Mouse (Mus musculus) testis, postnatal 10 days (tissue): ENCODE data around the gene Adpgk.
A peak's percentile ranks its signal among the peaks of the same experiment; 100 is the strongest.
"Not testable (repeated sequence)": the region's sequence is repeated elsewhere in the genome, so short reads cannot be mapped to it uniquely, and the experiment has no call there.

Experiments
- DNase-seq: peaks from one replicate; pipeline ENCODE4 v3.0.0; 2021; ENCODE audit warnings: low spot score

Adpgk gene

DNA sequence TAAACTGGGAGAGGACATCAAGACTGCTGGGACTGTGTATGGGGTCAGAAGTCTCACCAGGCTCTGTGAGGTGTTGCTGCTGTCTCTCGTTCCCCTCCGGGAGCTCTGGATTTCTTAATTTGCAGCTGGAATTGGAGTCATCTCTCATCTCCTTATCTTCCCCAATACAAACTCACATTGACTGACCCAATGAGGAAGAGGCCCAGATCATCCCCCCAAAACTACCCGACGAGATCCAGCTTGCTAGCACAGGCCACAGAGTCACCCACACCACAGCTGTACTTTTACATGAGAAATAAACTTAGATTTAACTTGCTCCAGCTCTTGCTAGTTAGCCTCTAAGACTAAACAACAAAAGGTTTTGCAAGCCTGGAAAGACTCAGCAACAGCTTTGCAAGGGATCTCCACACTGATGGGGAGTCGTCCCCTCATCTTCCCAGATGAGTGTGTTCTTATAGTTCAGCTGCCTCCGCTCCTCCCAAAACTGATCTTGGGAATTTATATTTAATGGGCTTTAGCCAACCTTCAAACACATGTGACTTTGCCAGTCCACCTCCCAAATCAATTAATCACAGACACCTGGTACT lies 1.7 kb upstream of the Adpgk start:
- peak; percentile 30 for DNase-seq

DNA sequence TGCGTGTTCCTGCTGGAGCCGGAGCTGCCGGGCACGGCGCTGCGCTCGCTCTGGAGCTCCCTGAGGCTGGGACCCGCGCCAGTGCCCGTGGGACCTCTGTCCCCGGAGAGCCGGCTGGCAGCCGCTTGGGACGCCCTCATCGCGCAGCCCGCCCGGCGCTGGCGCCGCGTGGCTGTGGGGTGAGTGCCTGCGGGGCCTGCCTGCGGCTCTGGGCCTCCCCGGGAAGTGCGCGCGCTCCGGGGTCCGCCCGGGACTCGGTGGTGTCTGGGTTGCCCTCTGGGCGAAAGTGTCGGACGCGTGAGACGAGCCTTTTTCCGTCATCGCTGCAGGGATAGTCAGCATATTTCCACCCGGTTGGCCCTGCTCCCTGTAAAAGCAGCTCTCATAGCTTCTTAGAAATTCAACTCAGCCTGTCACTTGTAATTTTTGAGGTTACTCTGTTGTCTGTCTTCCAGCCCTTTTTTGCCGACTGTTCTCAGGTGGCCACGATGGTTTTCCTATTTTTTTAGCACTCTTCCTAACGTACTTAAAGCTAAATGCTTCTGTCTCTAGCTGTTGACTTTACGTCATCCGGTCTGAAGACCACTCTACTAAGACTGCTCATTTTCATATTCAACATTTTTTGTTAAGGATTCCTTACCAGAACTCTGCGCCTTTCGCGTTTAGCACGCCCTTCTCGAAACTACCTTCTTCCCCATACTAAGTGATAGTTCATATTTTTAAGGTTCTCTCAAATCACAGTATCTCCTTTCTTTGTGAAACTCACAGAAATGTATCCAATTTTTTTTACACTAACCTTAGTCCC lies 532 bp downstream of the Adpgk start:
- no peak for DNase-seq

DNA sequence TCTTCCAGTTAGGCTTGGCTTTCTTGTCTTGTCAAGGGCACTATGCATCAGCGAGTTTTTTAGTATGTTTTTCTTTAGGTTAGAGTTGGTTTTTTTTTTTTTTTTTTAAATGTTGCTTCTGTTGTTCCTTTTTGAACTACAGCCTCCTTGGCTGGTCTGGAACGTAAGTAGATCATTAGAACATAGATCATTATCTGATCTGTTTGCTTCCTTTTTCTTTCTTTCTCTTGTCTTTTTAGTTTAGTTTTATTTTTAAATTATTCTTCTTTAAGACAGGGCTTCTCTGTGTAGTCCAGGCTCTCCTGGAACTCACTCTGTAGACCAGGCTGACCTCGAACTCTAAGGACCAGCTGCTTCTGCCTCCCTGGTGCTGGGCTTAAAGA lies 1.1 kb downstream of the Adpgk start:
- DNase-seq: no peak

DNA sequence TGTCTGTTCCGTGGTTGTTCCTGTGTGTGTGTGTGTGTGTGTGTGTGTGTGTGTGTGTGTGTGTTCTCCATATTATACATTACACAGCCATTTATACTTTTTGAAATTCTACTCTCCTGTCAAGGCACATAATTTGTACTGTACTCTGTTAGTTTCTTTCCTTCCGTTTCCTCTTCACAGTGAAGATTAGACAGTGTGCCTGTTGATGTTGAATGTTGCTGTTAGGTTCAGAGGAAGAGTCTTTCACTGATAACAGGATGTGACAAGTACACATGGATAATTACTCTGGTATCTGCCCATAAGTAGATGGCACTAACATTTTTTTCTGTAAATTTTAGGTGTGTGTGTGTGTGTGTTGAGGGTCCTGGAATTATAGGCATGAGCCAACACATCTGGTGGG lies 5.1 kb downstream of the Adpgk start:
- DNase-seq: no peak

DNA sequence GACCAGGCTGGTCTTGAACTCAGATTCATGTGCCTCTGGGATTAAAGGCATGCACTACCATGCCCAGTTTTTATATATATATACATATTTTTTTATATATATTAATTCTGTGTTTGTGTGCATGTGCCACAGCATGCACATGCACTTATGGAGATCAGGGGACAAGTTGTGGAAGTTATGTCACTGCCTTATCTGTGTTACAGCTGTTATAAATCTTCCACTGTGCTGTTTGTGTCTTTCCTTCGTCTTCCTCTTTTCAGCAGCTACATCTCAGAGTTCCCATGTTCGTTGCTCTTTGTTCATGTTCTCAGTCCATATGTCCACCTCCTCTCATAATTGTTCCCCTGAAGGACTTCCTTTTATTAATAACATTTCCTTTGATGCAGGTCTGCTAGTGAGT lies 16.5 kb downstream of the Adpgk start:
- no peak for DNase-seq

DNA sequence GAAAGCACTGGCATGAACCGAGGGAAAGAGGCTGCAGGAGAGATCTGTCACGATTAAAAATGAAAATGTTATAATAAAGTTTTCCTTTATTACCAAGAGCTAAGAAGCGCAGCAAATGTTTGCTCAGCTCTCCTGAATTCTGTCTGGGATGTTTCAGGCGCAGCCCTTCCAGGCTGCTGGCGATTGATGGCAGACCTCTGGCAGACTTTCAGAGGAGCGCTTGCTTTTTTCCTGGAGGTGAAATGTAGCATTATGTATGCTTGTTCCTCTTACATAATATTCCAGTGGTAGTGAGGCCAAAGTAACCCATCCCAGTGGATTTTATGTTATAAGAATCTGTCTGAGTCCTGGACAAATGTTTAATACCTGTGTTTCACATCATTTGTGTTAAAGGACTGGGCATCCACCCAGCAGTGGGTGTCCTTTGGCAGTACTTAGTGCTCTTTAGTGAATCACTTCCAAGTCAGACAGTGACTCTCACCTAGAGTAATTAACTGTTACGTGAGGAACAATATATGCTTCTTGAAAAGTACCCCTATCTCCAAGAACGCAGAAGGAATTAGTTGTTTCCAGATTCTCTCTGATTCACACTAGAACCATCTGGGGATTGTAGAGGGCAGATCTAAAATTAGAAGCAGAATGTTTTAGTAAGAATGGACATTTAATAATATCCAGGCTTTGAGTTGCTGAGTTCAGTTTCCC lies 19.4 kb downstream of the Adpgk start:
- DNase-seq: no peak

DNA sequence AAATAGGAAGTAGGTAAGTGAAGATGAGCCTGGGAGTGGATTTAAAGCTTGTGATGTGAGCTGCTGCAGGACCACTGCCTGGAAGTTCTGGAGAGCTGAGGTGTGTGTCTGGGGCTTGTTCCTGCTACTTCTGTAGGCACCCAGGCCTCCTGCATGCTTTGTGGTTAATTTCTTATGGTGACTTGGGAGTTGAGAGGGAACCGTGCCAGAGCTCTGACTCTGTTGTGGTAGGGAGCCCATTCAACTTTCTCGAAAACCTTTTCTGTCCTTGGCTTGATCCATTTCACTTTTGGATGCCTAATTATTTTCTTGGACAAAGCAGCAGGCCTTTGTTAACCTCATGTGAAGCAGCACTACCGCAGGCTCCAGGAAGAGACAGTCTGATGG lies 19.9 kb downstream of the Adpgk start:
- DNase-seq: no peak

DNA sequence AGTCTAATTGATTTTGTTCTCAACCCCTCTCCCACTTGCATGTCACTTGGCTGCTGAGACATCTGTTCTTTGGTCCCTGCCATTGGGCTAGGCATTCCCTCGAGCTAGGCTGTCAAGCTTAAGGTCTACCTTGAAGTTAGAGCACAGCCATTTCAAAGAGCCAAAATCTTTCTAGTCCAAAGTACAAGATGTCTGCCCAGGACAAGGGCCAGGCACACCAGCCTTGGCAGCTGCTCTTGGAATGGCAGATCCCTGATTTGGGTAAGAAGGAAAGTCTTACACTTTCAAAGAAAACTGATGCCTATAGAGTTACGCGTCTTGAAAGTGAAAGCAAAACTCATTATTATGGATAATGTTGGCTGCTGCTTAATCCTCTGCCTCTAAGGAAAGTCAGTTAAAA lies 24.8 kb downstream of the Adpgk start:
- DNase-seq: no peak

DNA sequence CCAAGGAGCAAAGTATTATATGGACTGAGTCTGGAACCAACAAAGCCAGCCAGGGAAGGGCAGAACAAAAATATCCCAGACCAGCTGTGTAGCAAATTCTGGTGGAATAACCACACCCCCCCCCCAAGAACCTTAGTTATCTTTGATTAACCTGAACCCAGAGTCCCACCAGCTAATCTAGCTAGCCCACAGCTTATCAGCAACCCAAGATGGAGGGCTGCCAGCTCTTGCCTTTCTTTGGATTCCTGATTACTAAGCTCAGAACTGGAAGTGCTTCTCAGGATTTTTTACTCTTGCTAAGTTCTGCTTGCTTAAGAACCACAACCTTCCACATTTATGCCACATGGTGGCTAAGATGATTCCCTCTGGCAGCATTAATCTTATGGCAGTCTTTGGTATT lies 33.0 kb downstream of the Adpgk start:
- peak; percentile 56 for DNase-seq

DNA sequence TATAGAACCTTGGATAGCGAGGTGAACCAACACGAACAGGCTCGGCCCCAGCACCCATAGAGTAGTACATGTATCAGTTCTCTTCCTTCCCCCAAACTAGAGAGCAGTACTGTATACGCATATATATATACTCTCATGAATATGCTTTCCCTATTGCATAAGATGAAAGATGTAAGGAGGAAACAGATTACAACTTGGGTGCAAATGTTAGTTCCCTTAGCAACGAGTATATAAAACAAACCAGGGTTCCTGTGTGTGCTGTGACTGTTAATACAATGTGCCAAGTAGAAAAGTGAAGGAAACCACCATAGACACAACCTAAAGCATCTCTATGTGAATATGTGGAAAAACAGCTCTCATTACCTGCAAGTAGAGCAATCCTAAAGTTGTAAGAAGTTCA lies 38.7 kb downstream of the Adpgk start:
- DNase-seq: no peak

DNA sequence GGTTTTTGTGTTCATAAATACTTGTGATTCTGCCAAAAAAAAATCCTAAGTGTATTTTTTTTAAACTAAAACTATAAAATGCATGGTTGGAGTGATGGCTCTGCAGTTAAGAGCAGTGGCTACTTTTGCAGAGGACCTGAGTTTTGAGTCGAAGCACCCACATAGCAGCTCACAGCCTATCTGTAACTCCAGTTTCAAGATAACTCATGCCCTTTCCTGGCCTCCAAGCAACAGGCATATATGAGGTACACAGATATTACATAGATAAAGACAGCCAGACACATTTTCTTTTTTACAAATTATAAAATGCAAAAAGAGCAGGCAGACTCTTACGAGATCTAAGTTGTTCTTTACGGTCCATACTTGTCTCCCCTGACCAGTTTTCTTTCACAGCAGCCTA lies 45.2 kb downstream of the Adpgk start:
- no peak for DNase-seq

DNA sequence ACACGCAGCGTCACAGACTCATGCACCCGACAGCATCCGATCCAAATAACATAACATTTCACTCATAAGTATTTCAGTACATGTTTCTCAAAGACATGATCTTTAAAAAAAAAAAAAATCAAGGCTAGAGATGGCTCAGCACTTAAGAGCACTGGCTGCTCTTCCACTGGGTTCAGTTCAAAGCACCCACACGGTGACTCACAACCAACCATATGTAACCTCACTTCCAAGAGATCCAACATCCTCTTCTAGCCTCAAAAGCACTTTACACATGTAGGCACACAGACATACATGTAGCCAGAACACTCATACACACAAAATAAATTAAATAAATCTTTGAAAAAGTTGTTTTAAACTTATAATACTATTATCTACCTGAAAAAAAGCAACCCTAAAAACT lies 46.5 kb downstream of the Adpgk start:
- DNase-seq: no peak

DNA sequence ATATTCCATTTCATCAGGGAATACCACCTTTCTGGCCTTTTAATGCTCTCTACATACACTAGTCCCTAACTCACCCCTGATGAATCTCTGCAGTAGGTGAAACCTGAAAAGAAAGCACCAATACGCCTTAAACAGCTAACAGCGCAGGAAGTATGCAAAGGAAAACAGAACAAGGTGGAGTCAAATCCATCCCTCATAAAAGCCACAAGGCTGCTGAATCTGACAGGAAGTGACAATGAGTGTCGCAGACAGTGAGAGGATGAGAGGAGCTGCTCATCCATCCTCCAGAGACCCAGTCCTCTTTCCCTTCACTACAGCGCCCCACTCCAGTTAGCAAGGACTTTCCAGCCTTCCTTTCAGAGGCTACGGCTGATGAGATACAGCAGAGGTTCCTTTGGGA lies 47.1 kb downstream of the Adpgk start:
- no peak for DNase-seq

DNA sequence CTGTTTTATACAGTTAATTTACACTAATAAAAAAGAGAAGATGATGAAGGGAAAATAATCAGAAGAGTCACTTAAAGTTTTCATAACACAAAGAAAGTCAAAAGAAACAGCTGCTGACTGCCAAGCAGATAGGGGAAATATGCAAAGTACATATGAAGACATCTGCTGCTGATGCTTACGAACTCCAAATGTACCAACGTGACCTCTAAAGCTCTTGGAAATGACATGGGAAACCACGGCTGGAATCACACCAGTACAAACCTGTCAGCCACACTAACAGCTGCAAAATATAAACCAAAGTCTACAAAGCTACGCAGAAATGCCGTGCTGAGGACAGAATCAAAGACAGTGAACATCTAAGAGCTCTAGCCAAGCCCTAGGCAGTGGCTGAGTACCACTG lies 47.7 kb downstream of the Adpgk start:
- no peak for DNase-seq

DNA sequence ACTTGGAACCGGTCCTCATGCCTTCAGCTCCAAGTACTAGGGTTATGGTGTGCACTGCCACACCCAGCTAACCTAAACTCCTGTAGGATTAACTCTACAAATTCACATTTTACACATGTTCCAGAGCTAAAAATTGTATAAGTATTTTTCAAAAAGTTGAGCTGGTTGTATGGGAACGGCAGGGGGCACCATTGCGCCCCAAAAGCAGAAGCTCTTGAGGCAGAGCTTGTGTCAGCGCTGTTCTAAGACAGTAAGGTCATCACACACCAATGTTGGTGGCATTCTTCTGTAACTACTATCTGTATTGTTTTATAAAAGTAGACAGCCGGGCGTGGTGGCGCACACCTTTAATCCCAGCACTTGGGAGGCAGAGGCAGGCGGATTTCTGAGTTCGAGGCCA lies 48.6 kb downstream of the Adpgk start:
- no peak for DNase-seq

DNA sequence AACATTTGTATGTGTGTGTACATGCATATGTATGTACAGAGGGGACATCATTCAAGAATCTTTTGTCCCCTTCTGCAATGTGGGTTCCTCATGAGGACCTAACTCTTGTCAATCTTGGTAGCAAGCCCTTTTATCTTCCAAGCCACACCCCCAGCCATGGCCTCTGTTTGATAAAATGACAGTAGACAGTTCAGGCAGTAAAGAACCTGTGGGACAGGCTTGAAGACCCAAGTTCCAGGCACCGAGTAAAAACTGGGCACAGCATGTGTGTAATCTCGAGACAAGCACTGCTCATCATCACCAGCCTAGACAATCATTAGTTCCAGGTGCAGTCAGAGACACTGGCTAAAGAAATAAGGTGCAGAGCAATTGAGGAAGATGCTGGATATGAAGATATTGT lies 54.8 kb downstream of the Adpgk start:
- DNase-seq: no peak

DNA sequence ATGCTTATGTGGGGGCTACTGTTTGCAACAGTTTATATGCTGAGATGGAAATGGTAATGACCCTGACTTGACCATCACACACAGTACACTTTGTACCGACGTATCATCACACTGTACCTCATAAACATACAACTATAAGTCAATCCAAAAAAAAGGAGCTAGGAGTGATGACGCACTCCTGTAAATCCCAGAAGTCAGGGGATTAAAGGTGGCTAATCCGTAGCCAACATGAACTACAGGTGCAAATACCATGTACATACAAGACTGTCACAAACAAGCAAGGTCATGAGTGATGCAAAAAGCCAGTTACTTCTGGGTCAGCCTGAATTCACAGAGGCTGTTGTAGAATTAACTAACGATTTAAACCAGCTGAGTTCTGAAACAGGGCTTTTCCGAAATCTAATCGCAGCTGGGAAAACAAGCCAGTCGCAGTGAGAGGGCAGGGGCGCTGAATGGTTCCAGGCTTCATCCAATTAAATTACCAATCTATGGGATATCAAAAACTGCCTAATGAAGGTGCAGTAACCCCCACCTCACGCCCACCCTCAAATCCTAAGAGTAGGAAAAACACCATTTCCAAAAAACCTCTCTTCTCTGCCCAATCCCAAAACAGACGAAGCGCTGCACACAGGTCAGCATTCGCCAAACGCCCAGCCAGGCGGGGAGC lies 61.4 kb downstream of the Adpgk start:
- no peak for DNase-seq

DNA sequence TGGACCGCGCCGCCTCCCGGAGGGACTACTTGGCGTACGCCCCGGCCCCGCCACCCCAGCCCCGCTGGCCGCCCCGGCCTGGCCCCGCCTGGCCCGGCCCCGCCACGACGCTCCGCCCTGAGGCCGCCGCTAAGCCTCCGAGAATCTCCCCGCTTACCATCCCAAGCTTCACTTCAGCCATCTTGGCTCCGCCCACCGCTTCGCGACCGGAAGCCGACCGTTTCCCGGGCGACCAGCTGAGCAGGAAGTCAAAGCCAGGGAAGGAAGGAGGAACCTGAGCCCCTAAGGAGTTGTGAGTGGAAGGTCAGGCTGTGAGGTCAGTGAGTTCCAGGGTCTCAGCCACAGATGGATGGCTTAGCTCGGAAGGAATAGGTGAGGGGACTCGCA lies 61.9 kb downstream of the Adpgk start, which contains the start of gene Bbs4:
Bbs4 (minus strand) TSS at position 256 of the 387 bp plus-strand sequence.
- DNase-seq: peak; percentile 96

DNA sequence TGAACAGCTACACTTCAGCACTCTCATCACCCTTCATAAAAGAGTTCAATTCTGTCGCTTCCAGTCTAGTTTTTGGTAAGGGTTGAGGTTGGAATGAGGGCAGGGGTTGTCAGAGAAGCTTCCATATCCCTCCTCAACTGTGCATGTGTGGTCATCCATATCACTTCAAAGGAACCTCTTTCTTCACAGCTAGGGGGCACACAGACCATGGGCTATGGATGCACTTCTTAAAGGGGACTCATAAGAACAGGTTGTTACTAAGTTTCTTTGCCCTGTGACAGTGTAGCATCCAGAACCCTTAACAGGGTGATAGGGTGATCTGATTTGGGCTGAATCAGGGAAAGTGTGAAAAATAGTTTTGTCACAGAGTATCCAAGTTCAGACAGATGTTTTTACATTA lies 66.7 kb downstream of the Adpgk start:
- DNase-seq: not testable (repeated sequence)

DNA sequence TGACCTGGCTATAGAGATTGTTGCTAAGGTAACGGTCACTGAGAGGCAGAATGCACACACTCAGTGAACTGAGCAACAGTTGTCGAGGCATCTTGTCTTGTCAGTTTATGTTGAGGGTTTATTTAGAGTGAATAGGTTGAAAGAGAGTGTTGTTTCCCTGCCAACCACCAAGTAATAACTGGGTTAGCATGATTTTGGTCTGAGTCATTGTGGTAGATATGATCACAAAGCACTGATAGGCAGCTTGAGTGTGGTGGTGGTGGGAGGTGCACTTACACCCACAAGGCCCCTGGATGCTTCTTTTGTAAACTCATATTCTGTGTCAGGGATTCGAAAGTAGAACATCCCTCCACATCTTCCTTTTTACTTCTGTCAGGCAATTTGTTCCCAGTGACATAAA lies 69.1 kb downstream of the Adpgk start:
- DNase-seq: not testable (repeated sequence)

DNA sequence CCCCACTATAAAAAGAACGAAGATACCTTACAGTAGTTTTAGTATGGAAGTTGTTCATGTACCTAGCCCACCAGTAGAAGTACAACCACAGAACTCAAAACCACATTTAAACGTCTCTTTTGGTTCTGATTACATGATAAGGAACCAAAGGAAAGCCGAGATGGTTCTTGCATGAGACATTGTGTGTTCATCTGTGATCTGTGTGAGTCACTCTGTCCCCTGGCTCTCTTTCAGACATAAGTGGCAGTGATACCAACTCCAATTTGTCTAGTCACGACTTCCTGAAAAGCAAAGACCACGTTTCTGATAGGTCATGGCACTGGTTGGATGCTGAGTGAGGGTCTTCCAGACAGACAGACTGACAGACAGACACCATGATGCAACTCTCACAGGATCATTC lies 77.9 kb downstream of the Adpgk start:
- no peak for DNase-seq

DNA sequence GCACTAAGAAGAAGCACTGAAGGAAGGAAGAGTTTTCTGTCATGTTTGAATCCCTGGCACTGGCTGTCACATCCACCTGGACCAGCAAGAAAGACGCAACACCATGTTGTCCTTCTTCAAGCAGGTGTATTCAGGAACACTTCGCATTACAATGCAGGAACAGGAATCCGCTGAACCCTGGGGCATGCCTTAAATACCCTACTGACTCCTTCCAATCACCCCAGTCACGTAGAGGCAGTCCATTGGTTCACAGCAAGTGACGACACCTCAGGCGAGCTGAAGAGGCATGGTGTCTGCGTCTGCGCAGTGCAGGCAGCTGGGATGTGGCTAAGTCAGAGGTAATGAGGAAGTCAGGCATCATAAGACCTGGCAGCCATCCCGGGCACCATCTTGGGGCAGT lies 78.3 kb downstream of the Adpgk start:
- DNase-seq: no peak
